Mouse (Mus musculus) stomach, postnatal 0 days (tissue): Measurements from ENCODE around the gene Mfsd6. TPM values are rescaled to one million over a fixed set of nuclear protein-coding genes. Genes with fewer than 3 reads are reported as not detected.

Experiments used
- ATAC-seq: fragments of 200-750 bp; cut with Nextera tagmentation; 2 replicates; pipeline ENCODE4 v1.8.0; 2017; ENCODE audit not compliant: low FRiP score, low TSS enrichment
- DNase-seq: peaks from one replicate; pipeline ENCODE4 v3.0.0-alpha.2; 2016; ENCODE audit warnings: low spot score
- H3K27ac ChIP-seq: fragments of 300-500 bp; sonication (generic); replicated peaks from 2 replicates; pipeline ENCODE4 v1.5.1; 2014; ENCODE audit warnings: mild to moderate bottlenecking, control low read depth
- H3K27me3 ChIP-seq: fragments of 300-500 bp; sonication (generic); 2 replicates; pipeline ENCODE4 v1.6.1; 2014; ENCODE audit warnings: low read length; ENCODE audit not compliant: control insufficient read depth, insufficient read depth
- H3K36me3 ChIP-seq: fragments of 300-500 bp; sonication (generic); 2 replicates; pipeline ENCODE4 v1.6.1; 2014; ENCODE audit warnings: low read length, mixed read lengths; ENCODE audit not compliant: control insufficient read depth, insufficient read depth
- H3K4me1 ChIP-seq: fragments of 300-500 bp; sonication (generic); replicated peaks from 2 replicates; pipeline ENCODE4 v1.6.1; 2014; ENCODE audit warnings: antibody characterized with exemption; ENCODE audit not compliant: control insufficient read depth, insufficient read depth
- H3K4me2 ChIP-seq: fragments of 300-500 bp; sonication (generic); replicated peaks from 2 replicates; pipeline ENCODE4 v1.6.1; 2014; ENCODE audit warnings: low read depth, mild to moderate bottlenecking, control low read depth, moderate library complexity
- H3K4me3 ChIP-seq: fragments of 300-500 bp; sonication (generic); 2 replicates; pipeline ENCODE4 v1.5.1; 2014; ENCODE audit warnings: low read depth, low read length, control low read depth
- H3K9ac ChIP-seq: fragments of 300-500 bp; sonication (generic); 2 replicates; pipeline ENCODE4 v1.6.1; 2014; ENCODE audit warnings: mild to moderate bottlenecking, low read length, control low read depth, mixed read lengths
- H3K9me3 ChIP-seq: fragments of 300-500 bp; sonication (generic); 2 replicates; pipeline ENCODE4 v1.6.1; 2016; ENCODE audit warnings: low read length; ENCODE audit not compliant: control insufficient read depth
- CTCF ChIP-seq: IDR thresholded peaks from 2 replicates; pipeline ENCODE4 v1.5.1; 2016; ENCODE audit warnings: antibody characterized with exemption, low read depth, mild to moderate bottlenecking, moderate library complexity
- EP300 ChIP-seq: optimal IDR thresholded peaks from 2 replicates; pipeline ENCODE3; 2016; ENCODE audit warnings: antibody characterized with exemption
- WGBS: fragments of 180-500 bp; shearing (Covaris S2); extraction: QIAGEN DNeasy Blood & Tissue Kit; methylation state at CpG from one replicate; pipeline ENCODE4 v1.1.7; 2014; 5-methylcytosine and 5-hydroxymethylcytosine counted together
- polyA plus RNA-seq: library from polyadenylated mRNA; unstranded; fragments of >200 nt; fragmentation: Nextera tagmentation; extraction: Ambion mirVana; gene quantifications from 2 replicates; pipeline ENCODE4 v1.2.1, GENCODE M21; 2015

The Mfsd6 gene
- polyA plus RNA-seq, 1 experiment from 2014 or later = 6.3 TPM

DNA sequence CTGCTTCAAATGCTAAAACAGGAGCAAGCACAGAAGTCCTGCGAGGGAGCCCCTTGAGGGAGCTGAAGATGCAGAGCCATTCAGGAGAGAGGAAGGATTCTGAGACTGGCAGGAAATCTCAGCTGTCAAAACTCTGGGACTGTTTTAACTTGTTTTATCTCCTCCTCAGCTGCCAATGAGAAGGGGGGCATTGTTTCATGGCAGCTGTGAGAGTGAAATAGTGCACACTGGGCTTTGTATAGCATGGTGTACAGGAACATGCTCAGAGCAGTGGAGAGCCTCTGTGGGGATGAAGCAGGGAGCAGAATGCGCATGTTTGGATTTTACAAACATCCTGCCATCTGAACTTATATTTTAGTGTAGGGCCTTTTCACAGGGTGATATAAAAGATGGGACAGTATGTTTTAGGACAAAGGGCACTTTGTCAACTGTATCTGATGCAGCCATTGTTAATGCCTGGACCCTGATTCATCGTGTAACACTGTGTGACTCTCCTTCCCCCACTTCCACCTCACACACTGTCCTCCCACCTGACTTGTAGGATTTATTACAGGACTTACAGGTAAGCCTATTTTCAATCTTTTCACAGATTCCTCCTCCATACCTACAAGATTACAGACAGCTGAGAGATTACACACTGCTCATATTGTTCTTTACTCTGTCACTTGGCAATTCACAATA, 9.1 kb downstream of the Mfsd6 start:
- 55% methylated on average over 3 of the region's 3 CpGs for WGBS
- Histone ChIP-seq H3K27ac (no peak overlapping the region), H3K9me3 (no peaks in the 10 kb centered on the region), H3K4me2 (no peak overlapping the region), H3K36me3 (no peaks in the 10 kb centered on the region), H3K4me3 (no peak overlapping the region), H3K27me3 (no peaks in the 10 kb centered on the region), H3K4me1 (no peaks in the 10 kb centered on the region), H3K9ac (no peak overlapping the region)
- ATAC-seq (no peak), DNase-seq (no peak)
- TF ChIP-seq CTCF (no peak), EP300 (no peak)

DNA sequence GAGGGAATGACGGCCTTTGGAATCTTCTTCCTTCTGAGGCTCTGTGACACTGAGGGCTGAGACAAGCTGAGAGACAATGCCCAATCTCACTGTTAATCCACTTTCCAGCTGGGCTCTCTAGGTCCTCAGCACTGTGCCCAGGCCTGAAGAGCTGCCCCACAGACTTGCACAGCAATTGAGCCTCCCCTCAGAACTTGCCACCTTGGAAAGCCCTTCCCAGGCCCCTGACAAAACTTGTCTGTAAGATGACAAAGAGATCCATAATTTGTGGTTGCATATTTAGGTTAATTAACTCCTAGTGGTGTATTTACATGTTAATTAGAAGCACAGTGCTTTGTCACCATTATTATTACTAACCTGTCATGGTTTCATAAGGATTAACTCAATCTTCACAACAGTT, 12.8 kb downstream of the Mfsd6 start:
- Histone ChIP-seq H3K27ac (no peak overlapping the region), H3K27me3 (no peaks in the 10 kb centered on the region), H3K4me1 (no peaks in the 10 kb centered on the region), H3K9ac (no peak overlapping the region), H3K4me3 (no peak overlapping the region), H3K36me3 (no peaks in the 10 kb centered on the region), H3K9me3 (no peaks in the 10 kb centered on the region), H3K4me2 (no peak overlapping the region)
- 72% methylated on average over 1 of the region's 1 CpGs for WGBS
- no peak for TF ChIP-seq CTCF
- no peak for ATAC-seq
- DNase-seq = no peak

DNA sequence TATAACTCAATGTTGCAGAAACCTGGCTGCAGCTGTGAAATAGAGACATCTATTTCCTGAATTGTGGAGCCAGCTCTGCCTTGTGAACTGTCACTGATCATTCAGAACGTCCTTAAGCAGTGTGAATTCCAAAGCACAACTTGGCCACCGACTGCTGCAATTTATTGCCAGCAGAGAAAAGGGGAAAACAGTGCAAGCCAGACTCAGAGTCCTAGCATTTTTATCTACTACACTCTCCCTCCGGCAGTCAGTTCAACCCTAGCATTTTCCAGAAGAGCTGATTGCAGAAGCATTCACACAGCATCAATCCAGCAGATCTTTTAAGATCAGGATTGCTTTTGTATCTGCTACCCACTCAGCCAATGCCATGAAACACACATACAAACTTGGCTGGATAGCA, 13.2 kb downstream of the Mfsd6 start:
- Histone ChIP-seq H3K9me3 (no peaks in the 10 kb centered on the region), H3K27ac (no peak overlapping the region), H3K4me3 (no peak overlapping the region), H3K27me3 (no peaks in the 10 kb centered on the region), H3K4me1 (no peaks in the 10 kb centered on the region), H3K4me2 (no peak overlapping the region), H3K36me3 (no peaks in the 10 kb centered on the region), H3K9ac (no peak overlapping the region)
- ATAC-seq (no peak), DNase-seq (no peak)
- no peak for TF ChIP-seq EP300
- 44% methylated on average over 3 of the region's 3 CpGs for WGBS

DNA sequence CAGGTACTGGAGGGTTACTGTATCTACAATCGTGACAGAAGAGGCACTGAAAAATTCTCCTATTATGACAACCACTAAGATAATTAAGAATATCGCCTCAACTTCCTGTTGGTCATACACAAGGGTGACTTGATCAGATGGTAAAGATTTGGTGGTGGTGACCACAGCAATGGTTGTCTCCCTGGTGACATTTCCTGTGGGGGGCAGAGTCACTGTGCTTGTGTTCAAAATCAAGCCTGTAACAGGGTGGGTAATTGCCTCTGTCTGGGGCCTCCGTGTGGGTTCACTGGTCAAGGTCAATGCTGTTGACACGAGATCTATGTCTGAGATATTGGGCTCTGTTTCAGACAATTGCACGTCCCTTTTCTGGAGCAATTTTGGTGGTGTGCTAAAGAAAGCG, 18.5 kb downstream of the Mfsd6 start:
- H3K36me3 ChIP-seq = no peaks in the 10 kb centered on the region
- no peak overlapping the region for H3K9ac ChIP-seq
- no peak overlapping the region for H3K4me2 ChIP-seq
- no peaks in the 10 kb centered on the region for H3K9me3 ChIP-seq
- no peaks in the 10 kb centered on the region for H3K27me3 ChIP-seq
- ATAC-seq (no peak), DNase-seq (no peak)
- H3K4me1 ChIP-seq = no peaks in the 10 kb centered on the region
- no peak overlapping the region for H3K4me3 ChIP-seq
- 82% methylated on average over 6 of the region's 6 CpGs for WGBS
- TF ChIP-seq EP300 = no peak
- TF ChIP-seq CTCF = no peak
- no peak overlapping the region for H3K27ac ChIP-seq

DNA sequence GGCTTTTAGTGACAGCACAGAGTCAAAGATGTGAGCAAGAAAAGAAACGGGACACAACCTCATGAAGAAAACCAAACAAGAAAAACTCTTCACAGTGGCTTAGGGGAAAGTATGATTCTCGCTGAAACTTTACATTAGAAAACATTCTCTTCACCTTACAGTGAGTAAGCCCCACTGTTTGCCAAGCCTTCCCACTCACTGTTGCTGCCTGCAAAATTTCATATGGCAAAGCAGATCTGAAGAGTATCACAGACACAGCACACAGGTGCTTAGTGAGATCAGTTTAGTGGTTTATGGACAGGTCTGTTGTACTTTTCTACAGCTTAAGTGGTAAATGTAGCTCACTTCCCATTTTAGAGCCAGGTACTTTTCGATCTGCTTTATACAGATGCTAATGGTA, 20.2 kb downstream of the Mfsd6 start:
- H3K4me1 ChIP-seq = no peaks in the 10 kb centered on the region
- TF ChIP-seq CTCF (no peak), EP300 (no peak)
- H3K27me3 ChIP-seq = no peaks in the 10 kb centered on the region
- no peak overlapping the region for H3K9ac ChIP-seq
- no peak overlapping the region for H3K27ac ChIP-seq
- ATAC-seq (no peak), DNase-seq (no peak)
- no peak overlapping the region for H3K4me3 ChIP-seq
- WGBS = 83% methylated on average over 3 of the region's 3 CpGs
- no peak overlapping the region for H3K4me2 ChIP-seq
- no peaks in the 10 kb centered on the region for H3K9me3 ChIP-seq
- no peaks in the 10 kb centered on the region for H3K36me3 ChIP-seq

DNA sequence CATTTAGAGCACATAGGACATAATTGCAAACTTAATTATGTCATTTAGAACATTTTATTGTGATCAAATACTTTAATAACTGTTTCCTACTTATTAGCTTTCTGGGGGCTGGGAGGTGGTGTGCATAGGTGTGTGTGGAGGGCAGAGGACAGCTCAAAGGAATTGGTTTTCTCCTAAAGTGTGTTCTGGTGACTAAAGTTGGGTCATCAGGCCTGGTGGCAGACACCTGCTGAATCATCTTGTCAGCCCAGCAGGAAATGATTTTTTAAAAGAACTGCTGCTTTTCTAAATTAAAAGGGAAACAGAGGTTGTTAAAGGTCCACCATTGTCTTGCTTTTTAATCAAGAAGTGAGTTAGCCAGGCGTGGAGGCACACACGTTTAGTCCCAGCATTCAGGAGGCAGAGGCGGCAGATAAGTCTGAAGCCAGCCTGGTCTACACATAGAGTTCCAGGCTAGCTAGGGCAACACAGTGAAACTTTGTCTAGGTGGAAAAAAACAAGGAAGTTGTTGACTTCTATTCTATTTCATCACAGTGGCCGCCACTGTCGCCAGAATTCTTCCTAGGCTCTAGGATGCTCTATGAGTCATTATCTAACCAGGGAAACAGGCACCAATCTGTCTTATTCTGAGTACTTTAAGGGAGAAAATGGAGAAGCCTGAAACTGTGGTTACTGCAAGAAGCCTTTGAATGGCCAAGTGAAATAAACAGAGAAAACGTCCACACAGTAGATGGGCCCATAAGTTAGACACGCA, 24.3 kb downstream of the Mfsd6 start:
- H3K36me3 ChIP-seq = no peaks in the 10 kb centered on the region
- H3K9ac ChIP-seq = no peak overlapping the region
- no peak for ATAC-seq
- no peak overlapping the region for H3K4me2 ChIP-seq
- H3K4me1 ChIP-seq = no peaks in the 10 kb centered on the region
- WGBS = 74% methylated on average over 7 of the region's 7 CpGs
- H3K9me3 ChIP-seq = no peaks in the 10 kb centered on the region
- no peak for DNase-seq
- no peak overlapping the region for H3K27ac ChIP-seq
- no peak overlapping the region for H3K4me3 ChIP-seq
- TF ChIP-seq EP300 (no peak), CTCF (no peak)
- no peaks in the 10 kb centered on the region for H3K27me3 ChIP-seq
